Mouse (Mus musculus) 416B (cell line): Measurements from ENCODE around the gene Tbp.
"Not testable (repeated sequence)": the region's sequence is repeated elsewhere in the genome, so short reads cannot be mapped to it uniquely, and the experiment has no call there.

ENCODE experiments used
- DNase-seq: peaks from one replicate; pipeline ENCODE4 v3.0.0; 2011; ENCODE audit warnings: low read depth

Tbp gene

GRCm38 (mm10) chr17:15536457-15536904 lies 36.8 kb downstream of the Tbp start:
- DNase-seq = no peak

- DNase-seq = no peak
Measured at GRCm38 (mm10) chr17:15540309-15540708, 40.6 kb downstream of the Tbp start.

- DNase-seq = not testable (repeated sequence)
Measured at GRCm38 (mm10) chr17:15543868-15544267, 44.2 kb downstream of the Tbp start.

- no peak for DNase-seq
Measured at GRCm38 (mm10) chr17:15546440-15546839, 46.8 kb downstream of the Tbp start.

GRCm38 (mm10) chr17:15549713-15550112 lies 50.0 kb downstream of the Tbp start:
- no peak for DNase-seq

GRCm38 (mm10) chr17:15559946-15560345 lies 60.3 kb downstream of the Tbp start:
- DNase-seq = peak; percentile 52

GRCm38 (mm10) chr17:15564014-15564927 lies 64.6 kb downstream of the Tbp start, which contains the start of gene Prdm9:
Gene Prdm9, minus strand, starts transcription at chr17:15564354.
- DNase-seq = peak; percentile 98

GRCm38 (mm10) chr17:15564928-15565300 lies 65.2 kb downstream of the Tbp start:
- DNase-seq = no peak

GRCm38 (mm10) chr17:15566908-15567307 lies 67.2 kb downstream of the Tbp start:
- DNase-seq = peak; percentile 37

GRCm38 (mm10) chr17:15575056-15575455 lies 75.4 kb downstream of the Tbp start:
- DNase-seq = no peak

- no peak for DNase-seq
Measured at GRCm38 (mm10) chr17:15577291-15577694, 77.6 kb downstream of the Tbp start.
